Mouse (Mus musculus) forebrain, embryonic 15.5 days (tissue): ENCODE results near the gene Pias1. TPM values are rescaled to one million over a fixed set of nuclear protein-coding genes. Genes with fewer than 3 reads are reported as not detected.

Experiments
- polyA plus RNA-seq: library from polyadenylated mRNA; unstranded; fragments of >200 nt; fragmentation: Nextera tagmentation; extraction: Ambion mirVana; gene quantifications from 2 replicates; pipeline ENCODE4 v1.2.1, GENCODE M21; 2015

Gene Pias1
- polyA plus RNA-seq, 1 experiment from 2014 or later, result 65.3 TPM

Other genes starting within 250 kb of the Pias1 start
- gene Fem1b, start 176.0 kb downstream of the Pias1 start, polyA plus RNA-seq, result 44.1 and 49.0 TPM in 2 replicates
- 5.4 and 5.9 TPM in 2 replicates for gene Cln6, start 149.1 kb downstream of the Pias1 start, polyA plus RNA-seq
- 6.3 and 12.5 TPM in 2 replicates for gene Calml4, start 129.8 kb downstream of the Pias1 start, polyA plus RNA-seq
- gene Skor1, start 161.0 kb upstream of the Pias1 start, polyA plus RNA-seq, result 0.36 and 0.61 TPM in 2 replicates